Mouse (Mus musculus) CH12.LX (cell line): ENCODE measurements at regions not wholly inside any gene's neighbourhood (a gene's known extent, or its start where the extent isn't known, plus 50 kb on each side); places are given as distances from the start of the nearest gene placed in this dataset.

ENCODE experiments used
- BHLHE40 ChIP-seq: IDR thresholded peaks from 2 replicates; pipeline ENCODE4 v1.6.1; 2011; ENCODE audit warnings: mild to moderate bottlenecking, low read depth, low read length, improper control_type of control experiment
- CHD1 ChIP-seq: IDR thresholded peaks from 2 replicates; pipeline ENCODE4 v1.6.1; 2012; ENCODE audit warnings: low read depth, low read length, improper control_type of control experiment, inconsistent platforms
- CTCF ChIP-seq, 2 experiments: IDR thresholded peaks in 1 of 2; conservative IDR thresholded peaks in 1 of 2; 2 replicates each; pipeline ENCODE4 v1.5.1; 2011 to 2012; ENCODE audit warnings: low read depth in 2 of 2, low read length in 2 of 2, improper control_type of control experiment in 1 of 2, inconsistent platforms in 1 of 2, mild to moderate bottlenecking in 1 of 2, moderate library complexity in 1 of 2
- EP300 ChIP-seq: IDR thresholded peaks from 2 replicates; pipeline ENCODE4 v1.6.1; 2011; ENCODE audit warnings: low read length, improper control_type of control experiment
- JUN ChIP-seq: IDR thresholded peaks from 2 replicates; pipeline ENCODE4 v1.6.1; 2011; ENCODE audit warnings: low read depth, mild to moderate bottlenecking, low read length, improper control_type of control experiment, moderate library complexity; ENCODE audit not compliant: insufficient read depth
- MAFK ChIP-seq: IDR thresholded peaks from 2 replicates; pipeline ENCODE4 v1.6.1; 2011; ENCODE audit warnings: low read length, improper control_type of control experiment; ENCODE audit not compliant: insufficient replicate concordance
- MXI1 ChIP-seq: IDR thresholded peaks from 2 replicates; pipeline ENCODE4 v1.6.1; 2011; ENCODE audit warnings: mild to moderate bottlenecking, low read depth, low read length, improper control_type of control experiment
- NRF1 ChIP-seq: IDR thresholded peaks from 2 replicates; pipeline ENCODE4 v1.6.1; 2014; ENCODE audit warnings: low read depth, mild to moderate bottlenecking, inconsistent platforms, low read length, improper control_type of control experiment, moderate library complexity
- POLR2A ChIP-seq: IDR thresholded peaks from 2 replicates; pipeline ENCODE4 v1.6.1; 2011; ENCODE audit warnings: low read depth, mild to moderate bottlenecking, improper control_type of control experiment, low read length
- POLR2AphosphoS2 ChIP-seq: IDR thresholded peaks from 2 replicates; pipeline ENCODE4 v1.6.1; 2011; ENCODE audit warnings: low read depth, low read length, improper control_type of control experiment
- TBP ChIP-seq: conservative IDR thresholded peaks from 2 replicates; pipeline ENCODE4 v1.6.1; 2011; ENCODE audit warnings: low read depth, low read length, improper control_type of control experiment
- TCF12 ChIP-seq: IDR thresholded peaks from 2 replicates; pipeline ENCODE4 v1.6.1; 2014; ENCODE audit warnings: low read depth, mild to moderate bottlenecking, inconsistent platforms, low read length, improper control_type of control experiment
- UBTF ChIP-seq: IDR thresholded peaks from 2 replicates; pipeline ENCODE4 v1.6.1; 2012; ENCODE audit warnings: low read depth, mild to moderate bottlenecking, inconsistent platforms, low read length, improper control_type of control experiment, moderate library complexity

DNA sequence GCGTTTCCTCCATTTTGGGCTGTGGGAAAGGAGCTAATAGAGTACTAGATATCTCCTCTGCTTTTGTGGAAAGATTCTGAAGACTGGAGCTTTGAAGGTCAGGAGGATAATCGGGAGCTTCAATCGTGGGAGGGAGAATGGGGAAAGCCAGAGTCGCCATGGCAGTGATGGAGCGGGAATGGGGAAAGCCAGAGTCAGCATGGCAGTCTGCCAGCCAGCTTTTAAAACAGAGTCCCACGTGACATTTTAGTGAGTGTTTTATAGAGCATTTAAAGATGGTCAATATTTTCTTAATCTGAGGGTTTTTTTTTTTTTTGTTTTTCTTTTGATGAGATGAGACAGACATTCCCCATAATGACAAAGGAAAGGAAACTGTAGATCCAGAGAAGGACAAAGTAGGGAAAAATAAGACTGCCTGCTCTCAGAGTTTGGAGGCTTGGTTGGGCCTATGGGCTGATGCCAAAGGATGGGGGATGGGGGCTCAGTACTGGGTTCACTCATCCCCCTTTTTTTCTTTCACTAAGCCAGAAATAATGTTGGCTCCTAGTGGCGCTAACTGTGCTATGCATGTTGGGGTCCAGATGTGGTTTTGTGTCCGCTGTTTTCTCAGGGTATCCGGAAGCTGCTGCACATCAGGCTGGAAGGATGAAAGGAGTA, 630.2 kb upstream of the Klhl1 start:
- TF ChIP-seq BHLHE40 = no peak
- TF ChIP-seq CTCF (conservative IDR thresholded peaks at IDR 0.05 in 1 of 2, IDR thresholded peaks at IDR 0.05 in 1 of 2; ENCODE audit: low read depth in 2 of 2, low read length in 2 of 2) = no peak
- no peak for TF ChIP-seq UBTF
- TF ChIP-seq POLR2A = no peak
- no peak for TF ChIP-seq TCF12
- no peak for TF ChIP-seq NRF1
- no peak for TF ChIP-seq MXI1
- TF ChIP-seq EP300 = no peak
- no peak for TF ChIP-seq MAFK
- TF ChIP-seq CHD1 = no peak
- TF ChIP-seq TBP = no peak
- no peak for TF ChIP-seq JUN
- no peak for TF ChIP-seq POLR2AphosphoS2
